In the genomic region with DNA sequence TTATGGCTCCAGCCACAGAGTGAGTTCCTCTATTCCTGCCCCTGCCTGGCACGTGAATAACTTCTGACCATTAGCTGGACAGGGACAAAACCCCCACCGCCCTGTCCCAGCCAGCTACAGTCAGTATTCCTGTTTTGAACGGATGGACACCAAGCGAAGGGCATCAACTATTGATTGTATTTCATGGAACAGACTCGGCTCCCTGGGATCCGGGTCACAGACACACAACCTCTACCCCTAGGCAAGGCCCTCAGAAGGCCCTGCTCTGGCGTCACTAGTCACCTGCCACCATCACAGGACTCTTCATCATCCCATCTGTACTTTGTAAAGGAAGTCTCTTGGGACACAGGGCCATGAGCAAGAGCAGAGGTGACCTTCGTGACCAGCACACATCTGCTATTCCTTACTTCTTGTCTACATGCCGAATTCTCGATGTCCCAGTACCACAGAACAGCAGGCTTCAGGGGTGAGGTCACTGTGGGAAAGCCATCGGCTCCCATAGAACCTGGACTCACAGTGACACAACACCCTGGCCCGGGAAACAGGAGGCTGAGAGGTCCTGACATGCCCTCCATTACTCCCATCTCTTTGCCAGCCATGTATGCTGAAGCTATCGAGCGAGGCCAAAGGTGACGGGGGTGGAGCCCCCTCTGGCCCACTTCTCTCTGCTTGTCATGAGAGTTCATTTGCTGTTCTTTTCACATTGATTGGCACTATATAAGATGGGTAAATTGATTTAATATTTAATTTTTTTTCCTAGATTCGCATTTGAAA, we compare ENCODE assay signal across 16 mouse cellular contexts. TPM values are rescaled to one million over a fixed set of nuclear protein-coding genes. Genes with fewer than 3 reads are reported as not detected.
DNase-seq lines count a peak whose midpoint lies in the region; ATAC-seq and TF ChIP-seq lines count a peak whose summit lies in the region.
"Had no signal": no experiment of that assay in that cellular context is flagged by ENCODE, and none has a peak within 500 bp of the region (broad histone marks: within the 10 kb centered on the region; RNA-seq: fewer than 3 reads in every experiment).

No protein-coding gene starts in this region.

- H3K9me3 ChIP-seq in heart, embryonic 11.5 days (replicated peaks; ENCODE audit: control insufficient read depth, low read length): no peaks in the 10 kb centered on the region
- H3K9me3 ChIP-seq in stomach, embryonic 15.5 days: no peaks in the 10 kb centered on the region
- H3K9me3 ChIP-seq in stomach, postnatal 0 days (ENCODE audit: control insufficient read depth, low read length): no peaks in the 10 kb centered on the region
- H3K9me3 ChIP-seq in liver, postnatal 0 days (ENCODE audit: low read length): no peaks in the 10 kb centered on the region
- H3K9me3 ChIP-seq: embryonic facial prominence, embryonic 15.5 days; hindbrain, embryonic 12.5 days had no signal

- no peak for TF ChIP-seq EP300 in stomach, postnatal 0 days (optimal IDR thresholded peaks at IDR 0.05)
- peak; percentile 56; the same call in 1 of the 2 replicates for TF ChIP-seq EP300 in liver, postnatal 0 days (IDR thresholded peaks at IDR 0.05; ENCODE audit: low read depth)

- no peak for TF ChIP-seq CTCF in stomach, postnatal 0 days (IDR thresholded peaks at IDR 0.05; ENCODE audit: low read depth)
- no peak for TF ChIP-seq CTCF in liver, postnatal 0 days (IDR thresholded peaks at IDR 0.05; ENCODE audit: low read depth)

- no peak overlapping the region for H3K4me2 ChIP-seq in heart, embryonic 11.5 days
- no peak overlapping the region for H3K4me2 ChIP-seq in stomach, embryonic 15.5 days
- no peak overlapping the region for H3K4me2 ChIP-seq in stomach, postnatal 0 days (replicated peaks; ENCODE audit: low read depth)
- H3K4me2 ChIP-seq in liver, postnatal 0 days (ENCODE audit: low read depth, low read length): no peak overlapping the region
- H3K4me2 ChIP-seq: embryonic facial prominence, embryonic 15.5 days; hindbrain, embryonic 12.5 days had no signal

- no peak overlapping the region for H3K4me3 ChIP-seq in heart, embryonic 11.5 days (ENCODE audit: low read depth, low read length)
- no peak overlapping the region for H3K4me3 ChIP-seq in stomach, embryonic 15.5 days (replicated peaks)
- H3K4me3 ChIP-seq in stomach, postnatal 0 days (ENCODE audit: low read depth, low read length): no peak overlapping the region
- H3K4me3 ChIP-seq in liver, postnatal 0 days (ENCODE audit: low read depth, low read length): no peak overlapping the region
- H3K4me3 ChIP-seq: embryonic facial prominence, embryonic 15.5 days; erythroblast, embryonic 14.5 days; forebrain, embryonic 10.5 days; heart, adult 2 months; heart, embryonic 12.5 days; hindbrain, embryonic 12.5 days had no signal

- H3K4me1 ChIP-seq in heart, embryonic 11.5 days (ENCODE audit: control insufficient read depth, insufficient read depth, low read length): 0 out of 2 replicates have a peak, but pooled peaks cover 4% of the 10 kb centered on the region
- no peaks in the 10 kb centered on the region for H3K4me1 ChIP-seq in stomach, embryonic 15.5 days
- no peaks in the 10 kb centered on the region for H3K4me1 ChIP-seq in stomach, postnatal 0 days (replicated peaks; ENCODE audit: control insufficient read depth, insufficient read depth)
- no peaks in the 10 kb centered on the region for H3K4me1 ChIP-seq in liver, postnatal 0 days (ENCODE audit: insufficient read depth)
- H3K4me1 ChIP-seq: embryonic facial prominence, embryonic 15.5 days; hindbrain, embryonic 12.5 days had no signal

- 0 out of 2 replicates have a peak, but pooled peaks have one; percentile 20 for ATAC-seq in heart, embryonic 11.5 days (replicated peaks; ENCODE audit: insufficient number of reproducible peaks, low FRiP score, low TSS enrichment)
- peak; percentile 18; the same call in 1 of the 2 replicates for ATAC-seq in stomach, embryonic 15.5 days (ENCODE audit: insufficient read depth, low FRiP score, low read depth)
- no peak for ATAC-seq in stomach, postnatal 0 days (ENCODE audit: low FRiP score, low TSS enrichment)
- ATAC-seq in liver, postnatal 0 days: peak; percentile 90

- H3K9ac ChIP-seq in heart, embryonic 11.5 days (ENCODE audit: low read depth, low read length): no peak overlapping the region
- H3K9ac ChIP-seq in stomach, embryonic 15.5 days: no peak overlapping the region
- H3K9ac ChIP-seq in stomach, postnatal 0 days (ENCODE audit: low read length): no peak overlapping the region
- no peak overlapping the region for H3K9ac ChIP-seq in liver, postnatal 0 days (replicated peaks)
- H3K9ac ChIP-seq: embryonic facial prominence, embryonic 15.5 days; heart, embryonic 12.5 days; hindbrain, embryonic 12.5 days had no signal

- H3K36me3 ChIP-seq in heart, embryonic 11.5 days (ENCODE audit: control insufficient read depth, insufficient read depth, low read length): peaks cover 6% of the 10 kb centered on the region; the same call in 1 of the 2 replicates
- H3K36me3 ChIP-seq in stomach, embryonic 15.5 days: peaks cover 6% of the 10 kb centered on the region; the same call in 1 of the 2 replicates
- H3K36me3 ChIP-seq in stomach, postnatal 0 days (ENCODE audit: control insufficient read depth, insufficient read depth, low read length): no peaks in the 10 kb centered on the region
- no peaks in the 10 kb centered on the region for H3K36me3 ChIP-seq in liver, postnatal 0 days (replicated peaks; ENCODE audit: insufficient read depth, low read length)
- H3K36me3 ChIP-seq: embryonic facial prominence, embryonic 15.5 days; G1E had no signal

- 72% methylated on average over 16 of the region's 16 CpGs for whole genome bisulfite sequencing in heart, embryonic 11.5 days (ENCODE audit: insufficient replicate concordance)
- 79% methylated on average over 16 of the region's 16 CpGs for WGBS in stomach, embryonic 15.5 days
- WGBS in stomach, postnatal 0 days: 80% methylated on average over 16 of the region's 16 CpGs
- WGBS in liver, postnatal 0 days (ENCODE audit: insufficient replicate concordance): 60% methylated on average over 16 of the region's 16 CpGs

- intact Hi-C loops in heart, postnatal 14 days (cut with DNase I): loop anchor here (5.0 kb wide), 1 partner anchor 338 kb away; no protein-coding TSS in a partner anchor

- no peak overlapping the region for H3K27ac ChIP-seq in heart, embryonic 11.5 days (ENCODE audit: low read depth, low read length)
- no peak overlapping the region for H3K27ac ChIP-seq in stomach, embryonic 15.5 days
- no peak overlapping the region for H3K27ac ChIP-seq in stomach, postnatal 0 days (replicated peaks)
- peak overlapping the region; percentile 82 for H3K27ac ChIP-seq in liver, postnatal 0 days (ENCODE audit: low read depth)
- H3K27ac ChIP-seq: embryonic facial prominence, embryonic 15.5 days; forebrain, embryonic 10.5 days; heart, adult 2 months; hindbrain, embryonic 12.5 days; hindbrain, postnatal 0 days had no signal

- H3K27me3 ChIP-seq in heart, embryonic 11.5 days (ENCODE audit: control insufficient read depth, insufficient read depth, low read length): no peaks in the 10 kb centered on the region
- H3K27me3 ChIP-seq in stomach, embryonic 15.5 days (replicated peaks): no peaks in the 10 kb centered on the region
- no peaks in the 10 kb centered on the region for H3K27me3 ChIP-seq in stomach, postnatal 0 days (ENCODE audit: control insufficient read depth, insufficient read depth, low read length)
- H3K27me3 ChIP-seq in liver, postnatal 0 days (ENCODE audit: insufficient read depth, low read length): no peaks in the 10 kb centered on the region
- H3K27me3 ChIP-seq: embryonic facial prominence, embryonic 15.5 days; heart, embryonic 12.5 days; hindbrain, embryonic 12.5 days had no signal

- peak; percentile 19 for DNase-seq in adrenal gland, adult 2 months
- no peak for DNase-seq in adrenal gland, adult (ENCODE audit: inconsistent age in 2 of 2, low spot score in 1 of 2)
- no peak for DNase-seq in heart, postnatal 14 days
- no peak for DNase-seq in stomach, postnatal 0 days (ENCODE audit: low spot score)
- peak; percentile 78 for DNase-seq in liver, postnatal 0 days
- no peak for DNase-seq in layer of hippocampus, postnatal 14 days (ENCODE audit: low spot score in 2 of 2)

RNA-seq across cellular contexts. Expression of a gene that starts 36.1 kb away (rescaled TPM):
- total RNA-seq in adrenal gland, adult 2 months (2021): 10 to 100 TPM in 1 of 2 experiments, 1 to 10 TPM in 1; 8.4 to 28.2 TPM
- 21.5 and 26.5 TPM in 2 replicates for polyA plus RNA-seq in adrenal gland, adult 2 months (2012; rRNA removed)
- polyA plus RNA-seq in heart, embryonic 11.5 days (2014; fragmentation: Nextera tagmentation; extraction: Ambion mirVana): 7.6 and 8.5 TPM in 2 replicates
- total RNA-seq in heart, postnatal 14 days (2021): 10 to 100 TPM; 12.1 to 15.9 TPM
- 0.89 and 1.3 TPM in 2 replicates for polyA plus RNA-seq in stomach, embryonic 15.5 days (2015; fragmentation: Nextera tagmentation; extraction: Ambion mirVana)
- 1.3 and 1.6 TPM in 2 replicates for polyA plus RNA-seq in stomach, postnatal 0 days (2015; fragmentation: Nextera tagmentation; extraction: Ambion mirVana)
- polyA plus RNA-seq in liver, postnatal 0 days (2015; fragmentation: Nextera tagmentation; extraction: Ambion mirVana): 0.22 and 0.24 TPM in 2 replicates
- total RNA-seq in layer of hippocampus, postnatal 14 days (2021): 10 to 100 TPM; 20.4 to 25.0 TPM
- polyA plus RNA-seq: G1E had no signal

Comparison
In these comparisons a context has a peak if more than half of its experiments do, and no peak if none do; other contexts are left out.
1. DNase-seq: peak in adrenal gland, adult 2 months (single experiment) and liver, postnatal 0 days (single experiment); none in adrenal gland, adult (0 of 2), heart, postnatal 14 days (0 of 2), stomach, postnatal 0 days (single experiment) and layer of hippocampus, postnatal 14 days (0 of 2).